Mouse (Mus musculus) erythroblast, embryonic 14.5 days (primary cell): ENCODE measurements around the gene Armh1. TPM values are rescaled to one million over a fixed set of nuclear protein-coding genes. Genes with fewer than 3 reads are reported as not detected.
"Not testable (repeated sequence)": the region's sequence is repeated elsewhere in the genome, so short reads cannot be mapped to it uniquely, and the experiment has no call there.

ENCODE experiments used
- H3K27me3 ChIP-seq: 2 replicates; pipeline ENCODE4 v1.6.1; 2012; ENCODE audit warnings: inconsistent platforms; ENCODE audit not compliant: control insufficient read depth
- H3K36me3 ChIP-seq: 2 replicates; pipeline ENCODE4 v1.6.1; 2012; ENCODE audit warnings: mild to moderate bottlenecking, inconsistent platforms; ENCODE audit not compliant: control insufficient read depth
- H3K4me1 ChIP-seq: 2 replicates; pipeline ENCODE4 v1.6.1; 2012; ENCODE audit warnings: inconsistent platforms; ENCODE audit not compliant: control insufficient read depth
- H3K4me3 ChIP-seq: replicated peaks from 2 replicates; pipeline ENCODE3; 2012; ENCODE audit warnings: moderate library complexity, mild to moderate bottlenecking, inconsistent platforms
- H3K9me3 ChIP-seq: 2 replicates; pipeline ENCODE4 v1.6.1; 2012; ENCODE audit warnings: low read length, inconsistent platforms, mixed read lengths; ENCODE audit not compliant: control insufficient read depth
- GATA1 ChIP-seq: IDR thresholded peaks from 2 replicates; pipeline ENCODE4 v1.6.1; 2012; ENCODE audit warnings: low read length, inconsistent platforms, mixed read lengths
- TAL1 ChIP-seq: IDR thresholded peaks from 3 replicates; pipeline ENCODE4 v1.6.1; 2012; ENCODE audit warnings: low read length, inconsistent platforms, mixed read lengths
- polyA plus RNA-seq: library from polyadenylated mRNA; stranded (reverse); fragments of >175 nt; gene quantifications from 2 replicates; pipeline ENCODE4 v1.2.3, GENCODE M21; 2012

Gene Armh1
- polyA plus RNA-seq, 1 experiment = not detected

- peaks cover 4% of the 10 kb centered on the region; the same call in 1 of the 2 replicates for H3K9me3 ChIP-seq
- H3K4me3 ChIP-seq = peak overlapping the region; percentile 63
- peaks cover 3% of the 10 kb centered on the region for H3K27me3 ChIP-seq
Observed at GRCm38 (mm10) chr4:117189856-117190543, 61.9 kb downstream of the Armh1 start.

DNA sequence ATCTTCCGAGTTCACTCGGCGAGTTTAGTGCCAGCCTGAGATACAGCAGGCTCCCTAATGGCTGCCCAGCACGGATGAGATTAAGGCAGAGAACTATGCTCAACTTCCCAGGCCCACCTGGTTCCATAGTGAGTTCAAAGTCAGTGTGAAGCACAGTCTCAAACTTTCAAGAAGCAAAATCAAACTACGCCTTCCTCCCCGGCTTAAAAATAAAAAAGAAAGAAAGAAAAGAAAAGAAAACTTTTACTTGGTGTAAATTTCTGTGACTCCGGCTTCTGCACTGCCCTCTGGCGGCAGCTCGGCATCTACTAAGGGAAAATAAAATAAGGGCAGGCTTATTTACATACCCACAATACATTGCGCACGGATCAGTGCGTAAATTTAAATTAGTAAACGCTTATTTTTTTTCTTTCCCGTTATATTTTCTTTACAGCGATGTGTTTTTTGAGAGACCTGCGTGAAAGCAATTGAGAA lies 62.5 kb downstream of the Armh1 start:
- no peak for TF ChIP-seq TAL1
- TF ChIP-seq GATA1 = no peak

More at GRCm38 (mm10) chr4:117189856-117190543, 61.9 kb downstream of the Armh1 start:
- TF ChIP-seq TAL1 = no peak
- TF ChIP-seq GATA1 = no peak
- H3K36me3 ChIP-seq = no peaks in the 10 kb centered on the region
- H3K4me1 ChIP-seq = peaks cover 26% of the 10 kb centered on the region

DNA sequence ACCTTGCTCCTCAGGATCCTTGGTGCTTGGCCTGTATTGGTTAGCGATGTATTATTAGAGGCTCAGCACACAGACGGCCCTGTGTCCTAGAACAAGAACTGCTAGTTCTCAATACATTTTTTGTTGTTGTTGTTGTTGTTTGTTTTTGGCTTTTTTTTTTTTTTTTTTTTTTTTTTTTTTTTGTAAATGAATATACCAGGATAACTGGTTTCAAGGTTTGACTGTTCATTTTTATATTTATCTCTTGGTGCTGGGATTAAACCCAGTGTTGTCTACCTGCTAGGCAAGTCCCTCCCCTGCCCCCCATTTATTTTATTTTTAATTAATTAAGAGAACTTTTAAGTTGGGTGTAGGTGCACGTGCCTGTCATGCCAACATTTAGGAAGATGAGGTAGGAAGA lies 63.0 kb downstream of the Armh1 start:
- Histone ChIP-seq H3K9me3 (peaks cover 4% of the 10 kb centered on the region; the same call in 1 of the 2 replicates), H3K4me1 (peaks cover 26% of the 10 kb centered on the region), H3K36me3 (no peaks in the 10 kb centered on the region), H3K4me3 (peak overlapping the region; percentile 63), H3K27me3 (peaks cover 5% of the 10 kb centered on the region)
- TF ChIP-seq GATA1 (no peak), TAL1 (no peak)

More for the DNA sequence above, 62.5 kb downstream of the Armh1 start:
- Histone ChIP-seq H3K4me3 (peak overlapping the region; percentile 63), H3K4me1 (peaks cover 26% of the 10 kb centered on the region), H3K27me3 (peaks cover 5% of the 10 kb centered on the region), H3K36me3 (no peaks in the 10 kb centered on the region), H3K9me3 (peaks cover 4% of the 10 kb centered on the region; the same call in 1 of the 2 replicates)

DNA sequence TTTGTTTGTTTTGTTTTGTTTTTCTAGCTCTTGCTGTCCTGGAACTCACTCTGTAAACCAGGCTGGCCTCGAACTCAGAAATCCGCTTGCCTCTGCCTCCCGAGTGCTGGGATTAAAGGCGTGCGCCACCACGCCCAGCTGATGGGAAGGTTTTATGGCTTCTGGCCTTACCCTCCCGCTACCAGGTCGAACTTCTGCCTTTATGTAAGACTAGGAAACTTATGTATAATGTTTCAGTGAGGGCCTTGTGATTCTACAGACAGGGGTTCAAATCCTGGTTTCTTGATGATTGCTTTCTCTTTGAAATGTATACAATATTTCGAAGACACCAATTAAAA lies 69.2 kb downstream of the Armh1 start:
- not testable (repeated sequence) for H3K9me3 ChIP-seq, H3K27me3 ChIP-seq
- H3K36me3 ChIP-seq = peaks cover 32% of the 10 kb centered on the region
- peak overlapping the region; percentile 64 for H3K4me3 ChIP-seq
- H3K4me1 ChIP-seq = peaks cover 29% of the 10 kb centered on the region

GRCm38 (mm10) chr4:117181863-117182758 lies 69.8 kb downstream of the Armh1 start, which contains the start of gene Kif2c:
TSS of gene Kif2c (minus strand) at chr4:117182639.
- TF ChIP-seq GATA1 (peak; percentile 47), TAL1 (no peak)
- peaks cover 5% of the 10 kb centered on the region for H3K27me3 ChIP-seq
- H3K36me3 ChIP-seq = peaks cover 38% of the 10 kb centered on the region
- no peaks in the 10 kb centered on the region for H3K9me3 ChIP-seq
- H3K4me3 ChIP-seq = peak within 1 kb of the TSS; percentile 64
- peaks cover 29% of the 10 kb centered on the region for H3K4me1 ChIP-seq

- H3K36me3 ChIP-seq = peaks cover 100% of the 10 kb centered on the region
Observed at GRCm38 (mm10) chr4:117169936-117170335, 82.0 kb downstream of the Armh1 start.

More at GRCm38 (mm10) chr4:117169936-117170335, 82.0 kb downstream of the Armh1 start:
- H3K9me3 ChIP-seq = no peaks in the 10 kb centered on the region
- no peaks in the 10 kb centered on the region for H3K27me3 ChIP-seq
- H3K4me1 ChIP-seq = no peaks in the 10 kb centered on the region; the same call in 1 of the 2 replicates
- TF ChIP-seq TAL1 = no peak
- H3K4me3 ChIP-seq = no peak overlapping the region

Other genes with a start within 250 kb of the Armh1 start
- gene Eif2b3, start 232.7 kb downstream of the Armh1 start, polyA plus RNA-seq = 0.44 and 0.58 TPM in 2 replicates
- 0.02 and 0.12 TPM in 2 replicates for gene Ptch2, start 156.1 kb downstream of the Armh1 start, polyA plus RNA-seq
- 0.12 and 0.28 TPM in 2 replicates for gene Btbd19, start 126.4 kb downstream of the Armh1 start, polyA plus RNA-seq
- gene Tctex1d4, start 125.3 kb downstream of the Armh1 start, polyA plus RNA-seq = not detected in 2 replicates
- 0.19 and 0.21 TPM in 2 replicates for gene Plk3, start 118.2 kb downstream of the Armh1 start, polyA plus RNA-seq
- 190 and 246 TPM in 2 replicates for gene Rps8, start 95.9 kb downstream of the Armh1 start, polyA plus RNA-seq
- 1.6 and 2.0 TPM in 2 replicates for gene Kif2c, start 69.5 kb downstream of the Armh1 start, polyA plus RNA-seq
- 0.06 TPM in 2 replicates for gene Tmem53, start 174 bp downstream of the Armh1 start, polyA plus RNA-seq
- gene Rnf220, start 244.9 kb upstream of the Armh1 start, polyA plus RNA-seq = 5.1 and 5.2 TPM in 2 replicates